Mouse (Mus musculus): ENCODE measurements around the gene Sirt2. TPM values are rescaled to one million over a fixed set of nuclear protein-coding genes. Genes with fewer than 3 reads are reported as not detected.

The Sirt2 gene
- total and polyA plus RNA-seq, 3 experiments = 34.1 to 103 (median 60.0) TPM

DNA sequence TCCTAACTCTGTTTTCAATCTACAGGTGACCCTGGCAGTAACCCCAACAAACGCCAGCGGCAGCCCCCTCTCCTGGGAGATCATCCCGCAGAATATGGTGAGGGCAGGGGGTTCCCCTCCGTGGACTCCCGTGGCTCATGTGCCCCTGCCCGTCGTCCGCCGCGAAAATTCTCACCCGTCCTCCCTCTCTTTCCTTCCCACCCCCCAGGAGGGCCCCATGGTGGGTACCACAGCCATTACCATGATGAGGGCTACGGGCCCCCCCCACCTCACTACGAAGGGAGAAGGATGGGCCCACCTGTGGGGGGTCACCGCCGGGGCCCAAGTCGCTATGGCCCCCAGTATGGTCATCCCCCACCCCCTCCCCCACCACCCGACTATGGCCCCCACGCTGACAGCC is 51.9 kb downstream of the Sirt2 start:
- no peak for TF ChIP-seq GATA1 (IDR thresholded peaks at IDR 0.05; ENCODE audit: borderline replicate concordance, low read length)
- no peak for TF ChIP-seq CTCF (IDR thresholded peaks at IDR 0.05; ENCODE audit: low read depth, low read length)
- TF ChIP-seq POLR2AphosphoS5 (IDR thresholded peaks at IDR 0.05; ENCODE audit: insufficient replicate concordance, low read depth, low read length) = no peak
- TF ChIP-seq TAL1 (conservative IDR thresholded peaks at IDR 0.05; ENCODE audit: low read depth, low read length) = no peak
- no peak for TF ChIP-seq GATA2 (IDR thresholded peaks at IDR 0.05; ENCODE audit: borderline replicate concordance, low read depth, low read length)
- no peak for ATAC-seq (ENCODE audit: extremely low read depth, insufficient number of reproducible peaks, low FRiP score, poor library complexity, severe bottlenecking)
- Histone ChIP-seq H3K36me3 (replicated peaks) (peaks cover 99% of the 10 kb centered on the region), H3K4me1 (ENCODE audit: insufficient read depth, low read depth, low read length) (peaks cover 96% of the 10 kb centered on the region), H3K27me3 (ENCODE audit: insufficient read depth, low read length) (no peaks in the 10 kb centered on the region), H3K9me3 (replicated peaks) (no peaks in the 10 kb centered on the region), H3K4me3 (ENCODE audit: low read depth, low read length) (peak overlapping the region; percentile 42; the same call in 1 of the 2 replicates)
- DNase-seq (ENCODE audit: low spot score) = no peak

DNA sequence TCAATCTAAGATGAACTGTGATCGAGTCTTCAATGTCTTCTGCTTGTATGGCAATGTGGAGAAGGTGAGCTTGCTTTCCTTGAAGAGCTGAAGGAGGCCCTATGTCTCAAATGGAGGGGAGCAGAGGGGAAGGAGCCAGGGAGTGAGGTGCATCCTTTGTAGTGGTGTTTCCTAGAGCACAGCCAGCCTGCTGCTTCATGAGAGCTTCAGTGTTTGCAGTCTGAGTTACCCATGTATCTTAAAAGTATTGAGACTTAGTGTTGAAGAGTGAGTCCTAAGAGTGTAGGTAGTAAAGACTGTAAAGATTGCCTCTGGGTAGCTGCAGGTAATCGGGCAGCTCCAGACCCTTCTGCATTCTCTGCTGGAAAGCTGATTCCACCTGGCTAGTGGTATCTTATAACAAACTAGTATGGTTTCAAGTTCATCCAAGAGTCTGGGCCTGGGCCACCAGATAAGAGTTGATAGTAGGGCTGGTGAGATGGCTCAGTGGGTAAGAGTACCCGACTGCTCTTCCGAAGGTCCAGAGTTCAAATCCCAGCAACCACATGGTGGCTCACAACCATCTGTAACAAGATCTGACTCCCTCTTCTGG is 52.4 kb downstream of the Sirt2 start:
- TF ChIP-seq TAL1 (conservative IDR thresholded peaks at IDR 0.05; ENCODE audit: low read depth, low read length) (peak; percentile 36), GATA1 (IDR thresholded peaks at IDR 0.05; ENCODE audit: borderline replicate concordance, low read length) (no peak)
- peaks cover 96% of the 10 kb centered on the region for H3K36me3 ChIP-seq (replicated peaks)
- DNase-seq (ENCODE audit: low spot score) (no peak), ATAC-seq (ENCODE audit: extremely low read depth, insufficient number of reproducible peaks, low FRiP score, poor library complexity, severe bottlenecking) (no peak)
- H3K4me1 ChIP-seq (ENCODE audit: insufficient read depth, low read depth, low read length) = peaks cover 96% of the 10 kb centered on the region
- no peak overlapping the region; the same call in 1 of the 2 replicates for H3K4me3 ChIP-seq (ENCODE audit: low read depth, low read length)
- no peaks in the 10 kb centered on the region for H3K9me3 ChIP-seq (replicated peaks)
- no peaks in the 10 kb centered on the region for H3K27me3 ChIP-seq (ENCODE audit: insufficient read depth, low read length)

DNA sequence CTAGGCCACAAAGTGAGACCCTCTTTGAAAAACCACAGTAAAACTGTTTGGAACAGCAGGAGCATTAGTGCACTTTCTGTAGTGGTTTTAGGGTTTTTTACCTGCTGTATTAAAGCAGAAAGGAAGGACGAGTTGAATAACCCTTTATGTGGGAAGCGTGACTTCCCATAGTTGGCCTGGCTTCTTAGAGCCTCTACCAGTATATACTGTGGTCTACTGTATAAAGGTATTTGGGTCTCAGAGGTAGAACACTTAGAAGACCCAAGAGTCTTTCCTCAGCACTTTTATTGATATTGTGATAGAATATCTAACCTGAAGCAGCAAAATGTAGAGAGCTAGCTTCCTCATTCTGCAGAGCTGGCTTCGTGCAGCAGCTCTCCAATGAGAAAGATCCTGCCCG is 53.0 kb downstream of the Sirt2 start:
- DNase-seq (ENCODE audit: low spot score) = no peak
- TF ChIP-seq GATA1 (IDR thresholded peaks at IDR 0.05; ENCODE audit: borderline replicate concordance, low read length) (no peak), CTCF (IDR thresholded peaks at IDR 0.05; ENCODE audit: low read depth, low read length) (no peak), GATA2 (IDR thresholded peaks at IDR 0.05; ENCODE audit: borderline replicate concordance, low read depth, low read length) (no peak), TAL1 (conservative IDR thresholded peaks at IDR 0.05; ENCODE audit: low read depth, low read length) (no peak), POLR2AphosphoS5 (IDR thresholded peaks at IDR 0.05; ENCODE audit: insufficient replicate concordance, low read depth, low read length) (no peak; the same call in 1 of the 2 replicates)
- no peak for ATAC-seq (ENCODE audit: extremely low read depth, insufficient number of reproducible peaks, low FRiP score, poor library complexity, severe bottlenecking)
- Histone ChIP-seq H3K36me3 (replicated peaks) (peaks cover 90% of the 10 kb centered on the region), H3K9me3 (replicated peaks) (no peaks in the 10 kb centered on the region), H3K4me3 (ENCODE audit: low read depth, low read length) (no peak overlapping the region; the same call in 1 of the 2 replicates), H3K27me3 (ENCODE audit: insufficient read depth, low read length) (no peaks in the 10 kb centered on the region), H3K4me1 (ENCODE audit: insufficient read depth, low read depth, low read length) (peaks cover 92% of the 10 kb centered on the region)

DNA sequence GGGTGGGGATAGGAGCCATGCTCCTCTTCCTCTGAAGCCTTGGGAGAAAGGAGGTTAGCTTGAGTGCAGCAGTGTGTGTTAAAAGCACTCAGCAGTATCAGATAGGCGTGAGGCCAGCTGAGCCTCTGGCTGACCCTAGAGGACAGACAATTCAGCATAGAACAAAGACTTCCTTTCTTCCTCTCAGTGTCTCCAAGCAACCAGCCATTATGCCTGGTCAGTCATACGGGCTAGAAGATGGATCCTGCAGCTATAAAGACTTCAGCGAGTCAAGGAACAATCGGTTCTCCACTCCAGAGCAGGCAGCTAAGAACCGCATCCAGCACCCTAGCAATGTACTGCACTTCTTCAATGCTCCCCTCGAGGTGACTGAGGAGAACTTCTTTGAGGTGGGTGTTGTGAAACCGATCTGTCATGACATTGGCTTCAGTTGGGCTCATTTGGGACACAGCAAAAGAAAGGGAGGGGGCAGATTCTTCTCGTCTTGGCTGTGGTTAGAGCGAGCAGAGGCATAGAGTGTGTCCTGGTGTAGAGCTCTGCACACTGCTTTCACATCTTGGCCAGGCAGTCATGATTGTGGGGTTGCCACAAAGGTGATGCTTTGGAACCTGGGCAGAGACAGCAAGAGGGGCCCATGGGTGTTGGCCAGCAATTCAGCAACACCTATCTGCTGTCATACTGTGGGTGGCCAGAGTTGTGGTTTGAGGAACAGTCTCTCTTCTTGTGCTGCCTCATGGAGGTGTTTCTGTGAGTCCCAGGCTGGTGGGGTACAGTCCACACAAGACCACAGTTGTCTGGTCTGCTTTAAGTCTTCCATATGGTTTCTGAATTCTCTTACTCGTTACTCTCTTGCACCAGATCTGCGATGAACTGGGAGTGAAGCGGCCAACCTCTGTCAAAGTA is 54.1 kb downstream of the Sirt2 start:
- no peaks in the 10 kb centered on the region for H3K27me3 ChIP-seq (ENCODE audit: insufficient read depth, low read length)
- ATAC-seq (ENCODE audit: extremely low read depth, insufficient number of reproducible peaks, low FRiP score, poor library complexity, severe bottlenecking) (no peak), DNase-seq (ENCODE audit: low spot score) (no peak)
- peaks cover 79% of the 10 kb centered on the region for H3K36me3 ChIP-seq (replicated peaks)
- no peaks in the 10 kb centered on the region for H3K9me3 ChIP-seq (replicated peaks)
- no peak overlapping the region; the same call in 1 of the 2 replicates for H3K4me3 ChIP-seq (ENCODE audit: low read depth, low read length)
- peaks cover 88% of the 10 kb centered on the region for H3K4me1 ChIP-seq (ENCODE audit: insufficient read depth, low read depth, low read length)
- no peak for TF ChIP-seq GATA2 (IDR thresholded peaks at IDR 0.05; ENCODE audit: borderline replicate concordance, low read depth, low read length)

DNA sequence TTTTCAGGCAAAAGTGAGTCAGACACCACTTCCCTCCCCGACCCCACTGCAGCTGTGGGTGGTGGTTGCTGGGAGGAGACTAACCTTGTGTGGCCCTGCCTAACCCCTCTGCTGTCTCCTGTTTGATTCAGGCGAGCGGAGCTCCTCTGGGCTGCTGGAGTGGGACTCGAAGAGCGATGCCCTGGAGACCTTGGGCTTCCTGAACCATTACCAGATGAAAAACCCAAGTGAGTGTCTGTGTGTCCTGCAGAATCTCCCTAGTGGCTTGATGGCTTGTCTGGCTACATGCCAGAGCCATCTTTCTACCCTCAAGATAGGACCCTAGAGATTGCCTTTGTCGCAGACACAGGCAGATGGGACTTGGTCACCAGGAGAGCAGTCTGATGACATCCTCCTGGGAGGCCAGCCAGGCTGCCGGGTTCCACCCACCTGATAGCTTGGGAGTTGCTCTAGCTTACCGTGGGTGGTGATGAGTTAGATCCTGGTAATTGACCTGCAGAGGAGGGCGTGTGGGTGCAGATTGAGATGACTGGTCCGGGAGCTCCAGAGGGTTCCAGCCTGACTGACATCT is 54.8 kb downstream of the Sirt2 start:
- H3K4me1 ChIP-seq (ENCODE audit: insufficient read depth, low read depth, low read length) = peaks cover 88% of the 10 kb centered on the region
- TF ChIP-seq CTCF (IDR thresholded peaks at IDR 0.05; ENCODE audit: low read depth, low read length) = no peak
- TF ChIP-seq GATA1 (IDR thresholded peaks at IDR 0.05; ENCODE audit: borderline replicate concordance, low read length) = no peak
- no peak for TF ChIP-seq TAL1 (conservative IDR thresholded peaks at IDR 0.05; ENCODE audit: low read depth, low read length)
- no peak for TF ChIP-seq POLR2AphosphoS5 (IDR thresholded peaks at IDR 0.05; ENCODE audit: insufficient replicate concordance, low read depth, low read length)
- no peak for TF ChIP-seq GATA2 (IDR thresholded peaks at IDR 0.05; ENCODE audit: borderline replicate concordance, low read depth, low read length)
- no peak for DNase-seq (ENCODE audit: low spot score)

DNA sequence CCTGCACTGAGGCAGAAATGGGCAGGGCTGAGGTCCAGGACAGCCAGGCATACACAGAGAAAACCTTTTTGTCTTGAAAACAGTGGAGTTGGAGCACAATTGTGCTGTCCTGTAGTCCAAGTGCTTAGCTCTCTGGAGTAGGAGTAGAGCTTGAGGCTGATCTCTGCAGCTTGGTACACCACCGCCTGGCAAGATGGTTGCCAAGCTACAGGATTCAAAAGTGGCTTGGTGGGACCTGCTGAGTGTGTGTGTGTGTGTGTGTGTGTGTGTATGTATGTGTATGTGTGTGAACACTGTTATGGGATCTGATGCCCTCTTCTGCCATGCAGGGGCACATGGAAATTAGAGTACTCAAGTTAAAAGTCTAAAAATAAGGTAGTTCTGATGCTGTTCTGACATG is 56.0 kb downstream of the Sirt2 start:
- peaks cover 70% of the 10 kb centered on the region for H3K36me3 ChIP-seq (replicated peaks)
- DNase-seq (ENCODE audit: low spot score) (no peak), ATAC-seq (ENCODE audit: extremely low read depth, insufficient number of reproducible peaks, low FRiP score, poor library complexity, severe bottlenecking) (no peak)
- H3K27me3 ChIP-seq (ENCODE audit: insufficient read depth, low read length) = no peaks in the 10 kb centered on the region
- no peaks in the 10 kb centered on the region for H3K9me3 ChIP-seq (replicated peaks)
- H3K4me1 ChIP-seq (ENCODE audit: insufficient read depth, low read depth, low read length) = peaks cover 80% of the 10 kb centered on the region
- TF ChIP-seq CTCF (IDR thresholded peaks at IDR 0.05; ENCODE audit: low read depth, low read length) = no peak
- no peak for TF ChIP-seq GATA2 (IDR thresholded peaks at IDR 0.05; ENCODE audit: borderline replicate concordance, low read depth, low read length)
- TF ChIP-seq POLR2AphosphoS5 (IDR thresholded peaks at IDR 0.05; ENCODE audit: insufficient replicate concordance, low read depth, low read length) = no peak
- no peak for TF ChIP-seq GATA1 (IDR thresholded peaks at IDR 0.05; ENCODE audit: borderline replicate concordance, low read length)
- no peak for TF ChIP-seq TAL1 (conservative IDR thresholded peaks at IDR 0.05; ENCODE audit: low read depth, low read length)
- no peak overlapping the region for H3K4me3 ChIP-seq (ENCODE audit: low read depth, low read length)

More for the DNA sequence above, 54.8 kb downstream of the Sirt2 start:
- Histone ChIP-seq H3K9me3 (replicated peaks) (no peaks in the 10 kb centered on the region), H3K4me3 (ENCODE audit: low read depth, low read length) (peak overlapping the region; percentile 7; the same call in 1 of the 2 replicates), H3K27me3 (ENCODE audit: insufficient read depth, low read length) (no peaks in the 10 kb centered on the region), H3K36me3 (replicated peaks) (peaks cover 78% of the 10 kb centered on the region)
- no peak for ATAC-seq (ENCODE audit: extremely low read depth, insufficient number of reproducible peaks, low FRiP score, poor library complexity, severe bottlenecking)

Data from G1E (cell line).